Mouse (Mus musculus) testis, adult 2 months (tissue): ENCODE measurements at regions not wholly inside any gene's neighbourhood (a gene's known extent, or its start where the extent isn't known, plus 50 kb on each side); places are given as distances from the start of the nearest gene placed in this dataset.

Experiments
- CTCF ChIP-seq: fragments of 200-500 bp; IDR thresholded peaks from 2 replicates; pipeline ENCODE4 v1.5.1; 2012; ENCODE audit warnings: low read depth, mild to moderate bottlenecking, inconsistent platforms, low read length, moderate library complexity; ENCODE audit not compliant: control insufficient read depth, insufficient read depth, insufficient replicate concordance
- POLR2A ChIP-seq: fragments of 200-500 bp; IDR thresholded peaks from 2 replicates; pipeline ENCODE4 v1.6.1; 2012; ENCODE audit warnings: low read depth, mild to moderate bottlenecking, inconsistent platforms, low read length, moderate library complexity; ENCODE audit not compliant: control insufficient read depth

DNA sequence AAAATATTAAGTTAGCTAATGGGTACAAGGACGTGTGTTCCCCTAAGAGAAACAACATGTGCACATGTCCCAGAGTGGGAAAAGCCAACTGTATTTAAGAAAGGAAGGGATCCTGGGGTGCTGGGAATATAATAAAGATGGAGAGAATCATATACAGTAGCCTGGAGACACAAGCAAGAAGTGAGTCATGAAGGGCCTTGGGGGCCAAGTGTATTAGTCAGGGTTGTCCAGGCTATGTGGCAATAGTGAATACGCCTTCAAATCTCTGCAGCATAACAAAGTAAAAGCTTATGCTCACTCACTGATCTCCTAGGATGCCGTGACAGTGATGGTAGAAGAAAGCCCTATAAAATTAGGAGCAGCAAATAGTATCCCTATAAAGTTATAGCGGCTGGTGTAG is 124.1 kb upstream of the Gm10295 start:
- no peak for TF ChIP-seq CTCF
- TF ChIP-seq POLR2A, result no peak
